Mouse (Mus musculus): ENCODE results near the gene Rnf187.

Gene Rnf187

DNA sequence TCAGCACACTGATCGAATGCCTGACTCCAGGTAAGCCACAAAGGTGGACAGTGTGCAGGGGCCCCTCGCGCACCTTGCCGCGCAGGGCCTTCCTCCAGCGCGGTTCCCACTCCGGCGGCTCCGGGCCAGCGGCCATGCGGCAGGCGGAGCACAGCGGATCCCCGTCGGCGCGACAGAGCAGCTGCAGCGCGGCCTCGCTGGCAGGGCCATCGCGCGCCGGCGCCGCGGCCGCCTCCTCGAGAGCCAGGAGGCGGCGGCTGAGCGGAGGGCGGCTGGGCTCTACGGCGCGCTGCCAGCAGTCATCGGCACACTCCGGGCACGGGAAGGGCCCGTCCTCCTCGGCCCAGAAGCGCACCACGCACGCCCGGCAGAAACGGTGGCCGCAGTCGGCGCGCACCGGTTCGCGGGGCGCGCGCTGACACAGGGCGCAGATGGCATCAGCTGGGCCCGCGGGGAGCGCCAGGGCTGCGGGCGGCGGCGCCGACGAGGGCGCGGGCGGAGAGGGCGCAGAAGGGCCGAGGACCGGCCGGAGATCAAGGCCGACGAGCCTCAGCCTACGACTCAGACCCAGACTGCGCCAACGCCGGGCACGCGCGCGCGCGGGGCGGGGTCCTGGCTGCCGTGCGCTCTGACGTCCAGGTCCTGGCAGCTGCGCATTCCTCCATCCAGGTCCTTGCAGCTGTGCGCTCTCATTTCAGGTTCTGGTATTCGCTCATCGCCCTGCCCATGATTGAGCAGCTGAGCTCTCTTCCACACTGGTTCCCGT lies at the start of gene Rnf187:
Rnf187 (minus strand) TSS at position 595 of the 766 bp plus-strand sequence.
- DNase-seq (ENCODE audit: low spot score in 2 of 2) = peak; percentile 88 to 94

DNA sequence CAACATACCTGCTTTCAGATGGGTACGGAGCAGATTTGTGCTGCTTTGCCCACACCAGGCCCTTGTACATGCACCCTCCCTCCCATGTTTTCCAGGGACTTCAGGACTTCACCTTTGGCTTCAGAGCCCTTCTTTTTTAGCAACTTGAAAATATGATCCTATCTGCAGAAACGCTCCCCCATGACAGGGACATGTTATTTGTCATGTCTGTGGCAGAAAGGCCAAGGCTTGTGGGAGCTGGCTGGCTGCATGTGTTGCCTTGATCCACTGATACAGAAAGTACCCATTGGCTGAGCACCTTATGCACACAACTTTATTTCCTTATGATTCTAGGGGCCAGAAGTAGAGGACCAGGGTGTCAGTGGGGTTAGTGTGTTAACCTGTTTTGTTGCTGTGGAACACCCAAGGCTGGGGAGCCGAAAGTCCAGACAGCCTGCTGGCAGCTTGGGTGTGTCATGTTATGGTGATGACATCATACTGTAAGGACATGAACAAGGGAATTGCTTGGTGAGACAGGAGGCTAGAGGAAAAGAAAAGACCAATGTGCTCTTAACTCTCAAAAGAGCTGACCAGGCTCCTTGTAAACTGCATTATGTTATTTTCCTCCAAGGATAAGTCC lies 46.7 kb upstream of the Rnf187 start:
- no peak for DNase-seq (ENCODE audit: low spot score in 2 of 2)

DNA sequence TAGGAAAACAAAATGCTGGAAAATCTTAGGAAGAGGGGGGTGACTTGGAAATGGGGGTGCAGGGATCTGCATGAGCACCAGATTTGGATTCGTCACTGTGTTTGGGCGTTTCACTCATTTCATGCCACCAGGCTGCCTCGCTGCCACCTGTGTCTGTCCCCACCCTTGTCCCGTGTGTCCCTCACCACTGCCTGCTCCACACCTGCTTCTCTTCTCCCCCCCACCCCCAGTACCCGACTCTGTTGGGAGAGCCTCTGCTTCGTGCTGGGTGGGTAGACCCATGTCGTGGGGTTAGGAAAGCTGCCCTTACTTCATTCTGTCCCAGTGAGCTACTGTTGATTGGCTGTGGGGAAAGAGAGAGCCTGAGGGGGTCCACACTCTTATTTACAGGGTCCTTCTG lies 45.9 kb upstream of the Rnf187 start:
- no peak for DNase-seq (ENCODE audit: low spot score in 2 of 2)

DNA sequence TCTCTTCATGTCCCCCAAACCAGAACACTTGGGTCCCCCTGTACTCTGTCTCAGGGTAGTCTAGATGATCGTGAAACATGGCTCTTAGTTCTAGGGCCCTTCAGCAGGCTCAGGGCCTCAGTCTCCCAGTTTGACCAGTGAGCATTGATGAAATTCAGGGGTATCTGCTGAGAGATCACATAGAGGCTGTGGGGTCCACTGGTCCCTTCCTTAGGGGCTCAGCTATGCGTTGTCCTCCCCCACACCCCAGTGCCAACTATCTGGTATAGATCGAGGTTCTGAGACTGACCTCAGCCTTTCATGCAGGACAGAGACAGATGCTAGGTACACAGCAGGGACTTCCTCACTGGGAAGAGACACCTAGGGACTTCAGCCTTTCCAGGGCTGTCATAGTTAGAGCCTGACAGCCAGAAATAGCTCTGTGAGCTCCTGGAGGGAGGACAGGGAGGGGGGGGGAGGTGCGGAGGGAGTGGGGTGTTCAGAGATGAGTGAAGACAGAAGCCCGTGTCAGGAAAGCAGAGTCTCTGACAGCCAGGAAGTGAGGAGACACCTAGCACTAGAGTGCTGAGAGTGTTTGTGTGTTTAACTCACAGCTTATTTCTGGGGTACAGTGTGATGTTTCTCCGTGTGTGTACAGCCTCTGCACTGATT lies 45.1 kb upstream of the Rnf187 start:
- no peak for DNase-seq (ENCODE audit: low spot score in 2 of 2)

DNA sequence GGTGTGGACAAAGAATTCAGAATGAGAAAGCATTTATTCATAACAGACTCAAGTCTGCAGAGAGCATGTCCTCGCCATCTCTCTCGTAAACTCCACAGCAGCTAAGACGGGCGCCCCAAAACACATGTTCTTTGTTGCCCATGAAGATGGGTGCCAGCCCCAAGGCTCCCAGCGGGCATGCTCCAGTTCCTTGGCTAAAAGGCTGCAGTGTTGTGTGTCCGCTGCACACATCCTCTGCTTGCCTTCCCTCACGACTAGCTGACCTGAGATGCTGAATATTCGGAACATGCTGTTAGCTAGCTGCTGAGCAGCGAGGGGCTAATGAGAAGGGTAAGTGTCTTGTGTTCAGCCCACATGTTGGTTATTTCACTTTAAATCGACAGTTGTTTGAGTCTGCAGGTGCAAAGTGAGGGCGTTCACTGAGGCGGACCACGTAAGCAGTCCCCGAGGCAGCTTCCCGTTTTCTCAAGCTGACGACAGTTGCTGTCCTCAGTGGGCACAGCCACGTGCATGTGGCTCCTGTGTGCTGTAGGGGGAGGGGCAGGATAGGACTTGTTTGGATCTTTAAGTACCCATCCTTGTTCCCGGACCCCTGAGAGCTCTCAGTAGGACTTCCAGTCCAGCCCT lies 43.9 kb upstream of the Rnf187 start:
- DNase-seq (ENCODE audit: low spot score in 2 of 2) = no peak

DNA sequence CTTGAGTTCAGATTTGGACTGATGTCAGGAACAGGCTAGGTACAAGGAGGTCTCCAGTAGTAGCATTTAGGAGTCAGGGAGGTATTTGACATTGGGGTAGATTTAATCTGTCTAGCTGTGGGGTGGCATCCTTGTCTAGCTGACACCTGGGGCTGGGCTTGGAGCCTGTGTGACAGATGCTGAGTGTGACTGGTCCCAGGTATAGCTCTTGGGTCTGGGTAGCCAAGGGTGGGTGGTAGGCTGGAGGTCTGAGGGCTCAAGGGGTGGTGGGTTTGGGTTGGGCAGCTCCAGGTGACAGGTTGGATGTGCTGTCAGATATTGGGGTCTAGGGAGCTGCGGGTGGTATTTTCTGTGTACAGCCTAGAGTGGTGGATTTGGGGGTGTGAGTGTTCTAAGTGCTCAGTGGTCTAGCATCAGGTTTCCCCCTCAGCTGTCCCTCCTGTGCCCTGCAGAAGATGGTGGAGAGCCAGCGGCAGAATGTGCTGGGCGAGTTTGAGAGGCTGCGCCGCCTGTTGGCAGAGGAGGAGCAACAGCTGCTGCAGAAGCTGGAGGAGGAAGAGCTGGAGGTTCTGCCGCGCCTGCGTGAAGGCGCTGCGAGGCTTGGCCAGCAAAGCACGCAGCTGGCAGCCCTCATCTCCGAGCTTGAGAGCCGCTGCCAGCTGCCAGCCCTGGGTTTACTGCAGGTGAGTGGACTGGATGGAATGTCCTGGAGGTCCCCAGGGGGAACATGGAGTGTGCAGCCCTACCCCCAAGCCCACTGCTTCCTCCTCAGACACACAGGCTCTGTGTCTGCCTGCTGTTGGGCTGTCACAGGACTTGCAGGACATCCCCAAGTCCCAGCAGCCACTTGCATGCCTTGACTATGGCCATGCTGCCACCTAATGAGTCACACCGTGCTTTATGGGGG lies 43.1 kb upstream of the Rnf187 start:
- peak; percentile 77 to 80 for DNase-seq (ENCODE audit: low spot score in 2 of 2)

DNA sequence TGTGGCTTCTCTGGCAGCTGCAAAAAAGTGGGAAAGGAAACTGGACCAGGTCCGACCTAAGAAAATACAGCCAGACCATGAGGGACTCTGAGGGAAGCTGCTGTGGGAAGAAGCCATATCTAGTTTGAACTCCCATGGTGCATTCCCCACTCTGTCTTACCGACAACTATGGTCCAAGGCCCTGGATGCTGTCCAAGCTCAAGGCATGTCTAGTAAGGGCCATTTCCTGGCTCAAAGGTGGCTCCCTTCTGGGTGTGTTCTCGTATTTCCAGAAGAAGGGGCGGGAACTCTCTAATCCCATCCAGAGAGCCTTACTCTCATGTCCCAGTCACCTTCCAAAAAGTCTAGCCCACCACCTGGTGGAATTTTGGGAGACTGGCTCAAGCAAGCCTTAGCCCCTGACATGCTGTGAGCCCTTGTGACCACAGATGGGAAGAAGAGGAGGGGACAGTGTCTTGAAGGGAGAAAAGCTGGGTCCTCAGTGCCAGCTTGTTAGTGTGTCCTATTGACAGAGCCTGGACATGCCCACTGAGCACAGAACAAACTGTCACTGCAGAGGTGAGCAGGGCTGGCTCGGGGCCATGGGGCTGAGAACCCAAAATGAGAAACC lies 41.8 kb upstream of the Rnf187 start:
- no peak for DNase-seq (ENCODE audit: low spot score in 2 of 2)

DNA sequence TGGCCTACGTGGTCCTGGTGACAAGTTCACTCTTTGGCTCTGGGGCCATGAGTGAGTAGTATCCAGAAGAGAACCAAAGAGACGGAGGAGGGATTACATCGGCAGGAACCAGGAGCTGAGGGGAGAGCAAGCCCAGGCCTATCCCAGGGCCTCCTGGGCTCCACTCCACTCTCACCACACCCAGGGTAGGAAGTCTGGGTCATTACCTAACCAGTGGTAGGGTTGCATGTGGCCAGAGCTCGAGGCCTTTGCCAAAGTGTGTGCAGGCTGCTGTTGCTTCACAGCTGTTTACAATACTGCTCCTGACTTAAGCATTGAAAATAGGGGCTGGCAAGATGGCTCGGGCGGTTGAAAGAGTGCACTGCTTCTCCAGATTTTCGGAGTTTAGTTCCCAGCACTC lies 40.9 kb upstream of the Rnf187 start:
- DNase-seq (ENCODE audit: low spot score in 2 of 2) = no peak

DNA sequence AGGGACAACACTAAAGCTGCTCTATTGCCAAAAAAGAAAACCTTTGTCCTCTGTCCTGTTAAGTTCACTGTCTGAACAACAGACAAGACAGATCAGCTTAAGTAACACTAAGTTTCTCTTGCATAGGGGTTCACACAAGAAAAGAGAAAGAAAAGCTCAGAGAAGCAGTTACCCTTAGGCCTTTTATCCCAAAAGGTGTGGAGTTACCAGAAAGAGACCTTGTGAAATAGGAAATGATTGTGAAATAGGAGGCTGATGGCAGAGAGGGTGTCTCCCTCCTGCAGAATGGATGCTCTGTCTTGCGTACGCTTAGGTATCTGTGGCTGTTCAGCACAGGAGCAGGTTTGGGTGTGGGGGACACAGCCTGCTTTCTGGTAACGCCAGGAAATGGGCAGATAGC lies 40.5 kb upstream of the Rnf187 start:
- no peak for DNase-seq (ENCODE audit: low spot score in 2 of 2)

DNA sequence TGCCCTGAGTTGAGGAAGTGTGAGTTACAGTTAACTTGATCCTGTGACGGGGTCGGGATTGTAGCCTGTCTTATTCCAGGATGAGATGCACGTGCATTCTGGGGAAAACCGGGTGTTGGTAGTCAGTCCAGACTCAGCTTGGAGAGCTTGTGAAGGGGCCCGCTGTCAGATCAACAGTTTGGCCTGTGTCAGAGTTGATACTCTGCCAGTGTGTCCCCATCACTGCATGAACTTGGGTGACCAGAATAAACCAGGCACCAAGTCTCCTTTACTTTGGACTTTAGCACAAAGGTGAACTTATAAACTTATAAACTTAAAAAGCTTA lies 40.0 kb upstream of the Rnf187 start:
- DNase-seq (ENCODE audit: low spot score in 2 of 2) = no peak

DNA sequence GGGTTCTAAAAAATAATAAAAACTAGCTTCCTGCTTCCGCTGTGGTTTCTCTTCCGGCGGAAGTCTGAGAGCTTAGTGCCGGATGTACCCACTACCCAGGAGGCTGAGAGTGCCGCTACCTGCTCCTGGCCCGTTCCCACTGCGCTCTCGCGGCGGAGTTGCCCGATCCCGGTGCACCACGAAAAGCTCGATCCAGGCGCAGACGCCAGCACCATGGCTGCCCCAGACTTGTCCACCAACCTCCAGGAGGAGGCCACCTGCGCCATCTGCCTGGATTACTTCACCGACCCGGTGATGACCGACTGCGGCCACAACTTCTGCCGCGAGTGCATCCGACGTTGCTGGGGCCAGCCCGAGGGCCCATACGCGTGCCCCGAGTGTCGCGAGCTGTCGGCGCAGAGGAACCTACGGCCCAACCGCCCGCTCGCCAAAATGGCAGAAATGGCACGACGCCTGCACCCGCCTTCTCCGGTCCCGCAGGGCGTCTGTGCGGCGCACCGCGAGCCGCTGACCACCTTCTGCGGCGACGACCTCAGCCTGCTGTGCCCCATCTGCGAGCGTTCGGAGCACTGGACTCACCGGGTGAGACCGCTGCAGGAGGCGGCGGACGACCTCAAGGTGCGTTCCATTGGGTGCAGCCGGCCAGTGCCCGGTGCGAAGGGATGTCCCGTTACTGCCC lies 39.5 kb upstream of the Rnf187 start, which contains the start of gene Trim11:
Trim11 (plus strand) TSS at position 67 of the 679 bp plus-strand sequence.
- DNase-seq (ENCODE audit: low spot score in 2 of 2) = peak; percentile 65 to 72

DNA sequence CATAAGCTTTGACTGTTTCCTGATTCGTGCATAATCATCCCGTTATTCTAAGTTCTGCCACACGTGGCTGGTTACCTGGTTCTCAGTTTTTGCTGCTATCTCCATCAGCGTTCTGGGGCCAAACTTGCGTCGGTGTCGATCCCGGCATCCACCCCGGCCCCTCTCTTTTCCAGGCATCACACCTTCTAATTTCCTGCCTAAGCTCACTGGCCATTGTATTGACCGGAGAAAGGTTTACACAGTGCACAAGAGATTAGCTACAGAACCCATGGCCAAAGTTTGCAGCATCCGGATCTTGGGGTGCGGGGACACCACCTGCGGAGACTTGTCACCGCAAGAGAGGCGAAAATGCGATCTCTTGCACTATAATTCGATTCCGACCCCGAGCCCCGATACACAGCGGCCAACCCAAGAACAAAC lies 38.9 kb upstream of the Rnf187 start:
- no peak for DNase-seq (ENCODE audit: low spot score in 2 of 2)

DNA sequence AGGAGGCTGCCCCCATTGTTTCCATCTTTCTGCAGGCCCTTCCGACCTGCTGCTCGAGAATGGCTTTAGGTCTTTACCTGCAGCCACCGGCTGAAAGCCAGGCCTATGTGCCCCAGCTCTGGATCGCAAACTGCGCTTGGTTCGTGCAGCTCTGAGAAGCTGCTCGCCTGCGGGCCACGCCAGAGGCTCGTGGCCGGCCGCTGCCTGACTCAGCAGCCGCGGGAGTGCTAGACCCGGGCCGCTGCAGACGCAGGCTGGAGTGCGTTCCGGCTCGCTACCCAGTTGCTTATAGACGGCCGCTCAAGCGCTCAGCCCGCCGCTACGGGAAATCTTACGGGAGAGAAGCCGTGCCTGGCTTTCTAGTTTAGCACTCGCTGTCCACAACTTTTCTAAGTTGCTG lies 38.4 kb upstream of the Rnf187 start:
- no peak for DNase-seq (ENCODE audit: low spot score in 2 of 2)

DNA sequence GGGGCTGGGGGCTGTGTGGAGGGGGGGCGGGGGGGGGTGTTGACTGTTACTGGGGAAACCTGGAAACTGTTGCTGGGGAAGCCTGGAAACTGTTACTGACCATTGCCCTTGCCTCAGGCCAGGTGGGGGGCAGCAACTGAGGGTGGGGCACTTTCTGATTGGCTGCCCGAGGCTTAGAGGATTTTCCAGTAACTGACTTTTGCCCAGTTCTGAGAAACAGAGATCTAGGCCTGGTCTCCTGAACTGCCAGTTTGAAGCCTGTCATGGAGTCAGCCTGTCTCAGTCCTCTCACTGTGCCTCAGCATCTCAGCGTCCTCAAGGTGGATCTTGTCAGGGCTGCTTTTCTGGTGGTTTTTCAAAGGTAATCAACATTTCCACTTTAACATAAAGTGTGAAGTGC lies 35.7 kb upstream of the Rnf187 start:
- no peak for DNase-seq (ENCODE audit: low spot score in 2 of 2)

DNA sequence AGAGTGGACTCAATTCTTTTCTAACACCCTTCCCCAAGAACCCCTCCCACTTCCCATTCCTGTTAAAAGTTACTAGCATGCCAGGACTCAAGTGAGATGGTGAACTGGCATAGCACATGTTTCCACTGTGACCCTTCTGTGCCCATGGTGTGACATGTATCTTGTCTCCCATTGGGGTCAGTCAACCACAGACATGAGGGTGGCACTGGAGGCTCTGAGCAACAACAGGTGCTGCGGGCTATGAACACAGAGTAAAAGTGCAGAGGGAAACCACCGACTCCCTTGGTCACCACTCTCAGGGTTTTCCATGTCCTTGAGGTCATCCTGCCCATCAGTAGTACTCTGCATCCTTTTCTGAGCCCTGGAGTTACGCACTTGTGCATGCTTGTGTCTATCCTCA lies 33.1 kb upstream of the Rnf187 start:
- DNase-seq (ENCODE audit: low spot score in 2 of 2) = no peak

DNA sequence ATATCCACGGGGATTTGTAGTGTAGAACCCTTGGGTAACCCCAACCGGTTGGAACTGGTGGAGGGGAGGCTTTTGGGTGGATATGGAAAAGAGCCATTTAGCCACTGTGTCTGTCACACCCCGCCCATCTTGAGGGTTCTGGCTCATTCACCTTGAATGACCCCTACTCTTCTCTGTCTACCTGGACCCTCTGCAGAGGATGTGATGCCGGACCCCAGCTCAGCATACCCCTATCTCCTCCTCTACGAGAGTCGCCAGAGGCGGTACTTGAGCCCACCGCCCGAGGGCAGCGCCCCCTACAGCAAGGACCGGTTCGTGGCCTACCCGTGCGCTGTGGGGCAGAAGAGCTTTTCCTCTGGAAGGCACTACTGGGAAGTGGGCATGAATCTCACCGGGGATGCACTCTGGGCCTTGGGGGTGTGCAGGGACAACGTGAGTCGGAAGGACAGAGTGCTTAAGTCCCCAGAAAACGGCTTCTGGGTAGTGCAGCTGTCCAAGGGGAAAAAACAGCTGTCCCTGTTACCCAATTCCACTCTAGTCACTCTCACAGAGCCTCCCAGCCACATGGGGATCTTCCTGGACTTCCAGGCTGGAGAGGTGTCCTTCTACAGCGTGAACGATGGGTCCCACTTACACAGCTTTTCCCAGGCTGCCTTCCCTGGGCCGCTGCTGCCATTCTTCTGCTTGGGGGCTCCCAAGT lies 32.3 kb upstream of the Rnf187 start:
- no peak for DNase-seq (ENCODE audit: low spot score in 2 of 2)

DNA sequence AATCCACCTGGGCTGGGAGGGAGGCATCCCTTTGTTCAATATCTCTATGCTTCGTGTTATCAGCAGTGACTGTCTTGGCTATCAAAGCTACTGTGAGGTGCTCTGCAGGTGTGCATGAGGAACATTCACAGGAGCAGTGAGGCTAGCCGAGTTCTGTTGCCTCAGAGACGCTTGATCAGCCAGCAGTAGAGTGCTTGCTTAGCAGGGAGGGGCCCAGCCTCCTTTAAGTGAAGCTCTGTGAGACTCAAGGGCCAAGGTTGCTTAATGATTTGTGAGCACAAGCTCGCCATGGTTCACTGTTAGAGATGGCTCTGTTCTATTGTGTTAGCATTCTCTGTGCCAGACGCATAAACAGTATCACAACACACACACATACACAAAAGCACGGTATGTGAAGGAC lies 30.9 kb upstream of the Rnf187 start:
- no peak for DNase-seq (ENCODE audit: low spot score in 2 of 2)

DNA sequence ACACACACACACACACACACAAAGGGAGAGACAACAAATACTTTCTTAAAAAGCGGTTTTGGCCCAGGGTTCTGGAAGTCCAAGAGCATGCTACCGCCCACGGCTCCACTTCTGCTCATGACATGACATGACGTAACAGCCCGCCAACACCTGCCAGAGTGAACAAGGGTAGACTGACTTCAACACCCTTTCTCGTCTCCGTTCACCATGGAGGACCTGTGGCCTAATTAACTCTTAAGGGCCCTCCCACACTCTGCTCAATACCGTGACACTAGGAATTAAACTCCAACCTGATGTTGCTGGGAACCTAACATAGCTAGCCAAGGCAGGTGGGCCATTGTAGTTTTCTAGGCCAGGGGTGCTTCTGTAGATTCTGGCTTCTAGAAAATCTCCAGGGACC lies 30.3 kb upstream of the Rnf187 start:
- no peak for DNase-seq (ENCODE audit: low spot score in 2 of 2)

DNA sequence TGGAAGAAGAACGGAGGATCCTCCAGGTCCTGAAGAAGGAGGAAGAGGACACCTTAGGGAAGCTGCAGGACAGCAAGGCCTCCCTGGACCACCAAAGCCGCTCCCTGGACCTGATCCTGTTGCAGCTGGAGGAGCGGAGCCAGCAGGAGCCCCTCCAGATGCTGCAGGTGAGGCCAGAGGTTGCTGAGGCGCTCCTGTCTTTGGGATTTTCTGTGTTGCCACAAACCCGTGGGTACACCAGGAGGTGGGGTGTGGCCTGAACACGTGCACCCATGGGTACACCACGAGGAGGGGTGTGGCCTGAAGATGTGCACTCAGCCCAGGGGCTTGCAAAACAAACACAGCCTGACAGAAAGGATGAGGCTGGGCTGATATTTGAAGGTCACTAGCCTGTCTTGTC lies 29.8 kb upstream of the Rnf187 start:
- DNase-seq (ENCODE audit: low spot score in 2 of 2) = no peak

DNA sequence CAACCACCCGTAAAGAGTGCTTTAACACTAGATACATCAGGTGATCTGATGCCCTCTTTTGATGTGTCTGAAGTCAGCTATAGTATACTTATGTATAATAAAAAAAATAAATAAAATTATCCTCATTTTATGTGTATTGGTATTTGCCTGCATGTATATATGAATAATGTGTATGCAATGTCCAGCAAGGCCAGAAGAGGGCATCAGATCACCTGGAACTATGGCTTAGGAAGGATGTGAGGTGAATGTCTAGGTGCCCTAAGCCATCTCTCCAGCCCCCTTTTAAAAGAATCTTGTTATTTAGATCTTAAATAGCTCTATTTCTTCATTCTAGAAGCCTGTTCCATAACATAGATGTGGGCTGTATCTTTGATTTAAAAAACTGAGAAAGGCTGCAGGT lies 28.6 kb upstream of the Rnf187 start:
- DNase-seq (ENCODE audit: low spot score in 2 of 2) = no peak
